8 mouse cellular contexts compared by ENCODE assay signal in genomic region chr9:74952106-74952505, GRCm38 (mm10). TPM values are rescaled to one million over a fixed set of nuclear protein-coding genes. Genes with fewer than 3 reads are reported as not detected.
DNase-seq lines count a peak whose midpoint lies in the region; ATAC-seq and TF ChIP-seq lines count a peak whose summit lies in the region.

No protein-coding gene starts in this region.

- H3K4me3 ChIP-seq in heart, embryonic 15.5 days = peak overlapping the region; percentile 84
- no peak overlapping the region; the same call in 1 of the 2 replicates for H3K4me3 ChIP-seq in liver, embryonic 16.5 days (ENCODE audit: low read depth, low read length)
- H3K4me3 ChIP-seq in olfactory bulb, adult 2 months (ENCODE audit: insufficient read depth, low read depth, low read length) = peak overlapping the region; percentile 83

- TF ChIP-seq POLR2A in olfactory bulb, adult 2 months (IDR thresholded peaks at IDR 0.05; ENCODE audit: insufficient read depth, low read depth, low read length) = no peak

- H3K4me2 ChIP-seq in heart, embryonic 15.5 days = peak overlapping the region; percentile 85
- peak overlapping the region; percentile 80 for H3K4me2 ChIP-seq in liver, embryonic 16.5 days (ENCODE audit: low read depth, low read length)

- H3K9ac ChIP-seq in heart, embryonic 15.5 days = peak overlapping the region; percentile 88; the same call in 1 of the 2 replicates
- H3K9ac ChIP-seq in liver, embryonic 16.5 days (ENCODE audit: low read depth, low read length) = no peak overlapping the region

- intact Hi-C loops in left cerebral cortex, postnatal 36 days (cut with DNase I) = loop anchor here (2.0 to 5.0 kb wide), 2 partner anchors 25 to 45 kb away; no protein-coding TSS in a partner anchor

- ATAC-seq in heart, embryonic 15.5 days (replicated peaks; ENCODE audit: insufficient number of reproducible peaks, insufficient read depth, low FRiP score, low read depth) = peak; percentile 25
- no peak for ATAC-seq in liver, embryonic 16.5 days (ENCODE audit: low read depth)

- H3K27ac ChIP-seq in heart, embryonic 15.5 days = peak overlapping the region; percentile 96
- H3K27ac ChIP-seq in liver, embryonic 16.5 days (ENCODE audit: low read length) = no peak overlapping the region
- peak overlapping the region; percentile 84 for H3K27ac ChIP-seq in olfactory bulb, adult 2 months (ENCODE audit: insufficient read depth, low read depth, low read length)

- 23% methylated on average over 5 of the region's 5 CpGs for WGBS in heart, embryonic 15.5 days
- 47% methylated on average over 5 of the region's 5 CpGs for WGBS in liver, embryonic 16.5 days (ENCODE audit: insufficient replicate concordance)
- 7% methylated on average over 5 of the region's 5 CpGs for WGBS in olfactory bulb, adult 2 months

- no peaks in the 10 kb centered on the region for H3K9me3 ChIP-seq in heart, embryonic 15.5 days (replicated peaks)
- no peaks in the 10 kb centered on the region for H3K9me3 ChIP-seq in liver, embryonic 16.5 days (replicated peaks; ENCODE audit: control insufficient read depth, low read length)

- H3K27me3 ChIP-seq in heart, embryonic 15.5 days = no peaks in the 10 kb centered on the region
- no peaks in the 10 kb centered on the region for H3K27me3 ChIP-seq in liver, embryonic 16.5 days (ENCODE audit: control insufficient read depth, insufficient read depth, low read depth, low read length)

- DNase-seq in left cerebral cortex, adult 11 months (ENCODE audit: low spot score) = peak; percentile 49
- DNase-seq in left cerebral cortex, postnatal 36 days (ENCODE audit: low spot score in 2 of 2) = no peak
- peak; percentile 91 for DNase-seq in adipocyte (ENCODE audit: low spot score)
- DNase-seq in testis, postnatal 10 days (ENCODE audit: low spot score) = no peak
- DNase-seq in urinary bladder, postnatal 10 days (ENCODE audit: low spot score) = no peak

- H3K36me3 ChIP-seq in heart, embryonic 15.5 days = peaks cover 3% of the 10 kb centered on the region; the same call in 1 of the 2 replicates
- H3K36me3 ChIP-seq in liver, embryonic 16.5 days (ENCODE audit: control insufficient read depth, insufficient read depth) = no peaks in the 10 kb centered on the region

- peaks cover 17% of the 10 kb centered on the region for H3K4me1 ChIP-seq in heart, embryonic 15.5 days (replicated peaks)
- peaks cover 3% of the 10 kb centered on the region for H3K4me1 ChIP-seq in liver, embryonic 16.5 days (ENCODE audit: control insufficient read depth, low read depth, low read length)
- H3K4me1 ChIP-seq in olfactory bulb, adult 2 months (ENCODE audit: control insufficient read depth, insufficient read depth, low read length) = no peaks in the 10 kb centered on the region

- TF ChIP-seq CTCF in olfactory bulb, adult 2 months (IDR thresholded peaks at IDR 0.05; ENCODE audit: insufficient read depth, low read depth, low read length) = no peak

RNA-seq across cellular contexts. Expression of gene Fam214a, which starts 0.6 kb away (rescaled TPM):
- total RNA-seq in left cerebral cortex, postnatal 36 days (2021) = 10 to 100 TPM; 33.1 to 41.7 TPM
- polyA plus RNA-seq in heart, embryonic 15.5 days (2015; fragmentation: Nextera tagmentation; extraction: Ambion mirVana) = 11.2 and 11.4 TPM in 2 replicates
- 2.5 and 2.7 TPM in 2 replicates for polyA plus RNA-seq in liver, embryonic 16.5 days (2015; fragmentation: Nextera tagmentation; extraction: Ambion mirVana)
- not detected in 2 replicates for polyA plus RNA-seq in olfactory bulb, adult 2 months (2012; ENCODE audit: insufficient read depth, insufficient read length, low replicate concordance, missing spikeins)

Comparison
In these comparisons a context has a peak if more than half of its experiments do, and no peak if none do; other contexts are left out.
1. DNase-seq: peak in left cerebral cortex, adult 11 months (single experiment) and adipocyte (single experiment); none in left cerebral cortex, postnatal 36 days (0 of 2), testis, postnatal 10 days (single experiment) and urinary bladder, postnatal 10 days (single experiment).